Mouse (Mus musculus) olfactory bulb, adult 2 months (tissue): Measurements from ENCODE around the gene Crygn.

Experiments
- CTCF ChIP-seq: fragments of 200-500 bp; IDR thresholded peaks from 2 replicates; pipeline ENCODE4 v1.5.1; 2012; ENCODE audit warnings: low read depth, mild to moderate bottlenecking, low read length, moderate library complexity; ENCODE audit not compliant: insufficient read depth
- POLR2A ChIP-seq: fragments of 200-500 bp; IDR thresholded peaks from 2 replicates; pipeline ENCODE4 v1.6.1; 2012; ENCODE audit warnings: mild to moderate bottlenecking, low read depth, low read length, moderate library complexity; ENCODE audit not compliant: insufficient read depth

- no peak for TF ChIP-seq CTCF
- no peak for TF ChIP-seq POLR2A
These were observed 44.2 kb upstream of the Crygn start for GRCm38 (mm10) chr5:24801841-24802624.
